19 mouse cellular contexts compared by ENCODE assay signal in genomic region chr2:71802131-71802530, GRCm38 (mm10). TPM values are rescaled to one million over a fixed set of nuclear protein-coding genes. Genes with fewer than 3 reads are reported as not detected.
DNase-seq lines count a peak whose midpoint lies in the region; ATAC-seq and TF ChIP-seq lines count a peak whose summit lies in the region.
"Had no signal": no experiment of that assay in that cellular context is flagged by ENCODE, and none has a peak within 500 bp of the region (broad histone marks: within the 10 kb centered on the region; RNA-seq: fewer than 3 reads in every experiment).

No protein-coding gene starts in this region.

- H3K9me3 ChIP-seq in stomach, postnatal 0 days (ENCODE audit: control insufficient read depth, low read length): no peaks in the 10 kb centered on the region
- H3K9me3 ChIP-seq: forebrain, embryonic 10.5 days; hindbrain, embryonic 12.5 days; kidney, embryonic 15.5 days; liver, embryonic 13.5 days had no signal

- H3K9ac ChIP-seq in stomach, postnatal 0 days (ENCODE audit: low read length): no peak overlapping the region
- H3K9ac ChIP-seq: forebrain, postnatal 0 days; hindbrain, embryonic 12.5 days; liver, embryonic 13.5 days had no signal

- peak overlapping the region; percentile 66 for H3K27ac ChIP-seq in gastrocnemius, adult 2 months
- H3K27ac ChIP-seq in layer of hippocampus, adult 2 months: peak overlapping the region; percentile 39; the same call in 1 of the 2 replicates
- peak overlapping the region; percentile 56 for H3K27ac ChIP-seq in brown adipose tissue, adult 24 weeks (replicated peaks; ENCODE audit: low read depth, low read length)
- H3K27ac ChIP-seq in stomach, postnatal 0 days (replicated peaks): peak overlapping the region; percentile 58
- H3K27ac ChIP-seq: forebrain, embryonic 10.5 days; hindbrain, embryonic 12.5 days; kidney, embryonic 15.5 days; left cerebral cortex, adult 2 months; liver, embryonic 13.5 days had no signal

- H3K4me3 ChIP-seq in gastrocnemius, adult 2 months: no peak overlapping the region
- H3K4me3 ChIP-seq in layer of hippocampus, adult 2 months: no peak overlapping the region
- H3K4me3 ChIP-seq in brown adipose tissue, adult 24 weeks (ENCODE audit: insufficient read depth, low read depth, low read length): 0 out of 2 replicates have a peak overlapping the region, but pooled peaks have one; percentile 2
- no peak overlapping the region for H3K4me3 ChIP-seq in stomach, postnatal 0 days (ENCODE audit: low read depth, low read length)
- H3K4me3 ChIP-seq: forebrain, embryonic 10.5 days; hindbrain, embryonic 12.5 days; kidney, embryonic 15.5 days; left cerebral cortex, adult 2 months; liver, embryonic 13.5 days had no signal

- peak; percentile 5; the same call in 1 of the 2 replicates for ATAC-seq in stomach, postnatal 0 days (ENCODE audit: low FRiP score, low TSS enrichment)
- ATAC-seq: forebrain, postnatal 0 days had no signal

- DNase-seq in gastrocnemius, adult 2 months: no peak
- DNase-seq in gastrocnemius, postnatal 36 days: no peak
- no peak for DNase-seq in layer of hippocampus, adult 2 months (ENCODE audit: low spot score in 2 of 2)
- DNase-seq in layer of hippocampus, adult 9-11 months: no peak
- DNase-seq in stomach, postnatal 0 days (ENCODE audit: low spot score): no peak
- DNase-seq in layer of hippocampus, postnatal 36 days: no peak
- DNase-seq in spleen, postnatal 36 days (ENCODE audit: low spot score in 2 of 2): no peak
- DNase-seq: cerebellum, adult 9-11 months; forebrain, postnatal 0 days; gastrocnemius, postnatal 25 days; liver, embryonic 13.5 days; lung, adult 2 months; lung, postnatal 14 days had no signal

- TF ChIP-seq EP300 in stomach, postnatal 0 days (optimal IDR thresholded peaks at IDR 0.05): no peak

- peak overlapping the region; percentile 20; the same call in 1 of the 2 replicates for H3K4me2 ChIP-seq in stomach, postnatal 0 days (replicated peaks; ENCODE audit: low read depth)
- H3K4me2 ChIP-seq: hindbrain, embryonic 12.5 days; kidney, embryonic 15.5 days; liver, embryonic 13.5 days; midbrain, embryonic 11.5 days had no signal

- intact Hi-C loops in gastrocnemius, adult 2 months (cut with DNase I): no loop called here
- intact Hi-C loops in gastrocnemius, postnatal 36 days (cut with DNase I): no loop called here

- H3K4me1 ChIP-seq in brown adipose tissue, adult 24 weeks (ENCODE audit: control insufficient read depth, insufficient read depth, insufficient read length, low read length): peaks cover 39% of the 10 kb centered on the region
- 0 out of 2 replicates have a peak, but pooled peaks cover 2% of the 10 kb centered on the region for H3K4me1 ChIP-seq in stomach, postnatal 0 days (replicated peaks; ENCODE audit: control insufficient read depth, insufficient read depth)

- H3K27me3 ChIP-seq in stomach, postnatal 0 days (ENCODE audit: control insufficient read depth, insufficient read depth, low read length): no peaks in the 10 kb centered on the region
- H3K27me3 ChIP-seq: hindbrain, embryonic 12.5 days; kidney, embryonic 15.5 days; liver, embryonic 13.5 days had no signal

- no peak for TF ChIP-seq CTCF in gastrocnemius, adult 2 months (IDR thresholded peaks at IDR 0.05)
- no peak for TF ChIP-seq CTCF in layer of hippocampus, adult 2 months (conservative IDR thresholded peaks at IDR 0.05)
- no peak for TF ChIP-seq CTCF in stomach, postnatal 0 days (IDR thresholded peaks at IDR 0.05; ENCODE audit: low read depth)

- no peaks in the 10 kb centered on the region for H3K36me3 ChIP-seq in stomach, postnatal 0 days (ENCODE audit: control insufficient read depth, insufficient read depth, low read length)
- H3K36me3 ChIP-seq: hindbrain, embryonic 12.5 days; kidney, embryonic 15.5 days; liver, embryonic 13.5 days had no signal

- WGBS in stomach, postnatal 0 days: 37% methylated on average over 4 of the region's 4 CpGs

RNA-seq across cellular contexts. Expression of gene Itga6, which starts 56.7 kb away (rescaled TPM):
- total RNA-seq in gastrocnemius, adult 2 months (2021): 10 to 100 TPM; 13.1 to 21.8 TPM
- total RNA-seq in gastrocnemius, postnatal 36 days (2021): 10 to 100 TPM; 14.6 to 17.8 TPM
- 10 to 100 TPM; 21.1 to 25.8 TPM for total RNA-seq in layer of hippocampus, adult 2 months (2021)
- polyA plus RNA-seq in brown adipose tissue, adult 24 weeks (2012; ENCODE audit: insufficient read depth, insufficient read length, missing spikeins): 14.9 and 28.2 TPM in 2 replicates
- 51.5 and 51.9 TPM in 2 replicates for polyA plus RNA-seq in stomach, postnatal 0 days (2015; fragmentation: Nextera tagmentation; extraction: Ambion mirVana)
- total RNA-seq in layer of hippocampus, postnatal 36 days (2021): 10 to 100 TPM; 28.2 to 30.5 TPM
